Mouse (Mus musculus): ENCODE measurements around the gene Slc12a1. TPM values are rescaled to one million over a fixed set of nuclear protein-coding genes. Genes with fewer than 3 reads are reported as not detected.
"Not testable (repeated sequence)": the region's sequence is repeated elsewhere in the genome, so short reads cannot be mapped to it uniquely, and the experiment has no call there.

Slc12a1 gene
- polyA plus RNA-seq (2015; fragmentation: Nextera tagmentation; extraction: Ambion mirVana), result not detected in 2 replicates

DNA sequence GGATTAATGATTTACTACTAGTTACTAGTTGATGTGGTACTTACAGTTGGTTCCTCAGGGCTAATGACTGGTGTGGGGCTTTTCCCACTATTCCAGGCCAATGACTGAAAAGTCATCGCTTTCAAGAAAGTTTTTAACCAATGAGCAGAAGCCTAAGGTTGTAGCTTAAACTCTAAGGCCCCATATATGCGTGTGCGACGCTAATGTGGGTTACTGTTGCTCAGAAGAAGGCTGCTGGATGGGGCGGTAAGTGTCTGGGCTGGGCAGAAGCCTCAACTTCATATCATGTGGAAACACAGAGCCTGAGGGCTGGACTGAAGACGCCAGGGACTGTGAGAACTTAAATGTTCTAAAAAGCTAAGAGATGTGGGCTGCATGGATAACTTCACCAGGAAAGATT is at the start of gene Slc12a1:
TSS of gene Slc12a1 (plus strand) at position 118 of the 400 bp plus-strand sequence.
- H3K9me3 ChIP-seq (replicated peaks; ENCODE audit: control insufficient read depth, low read length), result no peaks in the 10 kb centered on the region
- H3K27ac ChIP-seq (ENCODE audit: low read length), result no peak within 1 kb of the TSS
- no peak within 1 kb of the TSS for H3K9ac ChIP-seq (ENCODE audit: low read length)
- no peaks in the 10 kb centered on the region for H3K36me3 ChIP-seq (ENCODE audit: control insufficient read depth, insufficient read depth, low read length)
- H3K4me1 ChIP-seq (ENCODE audit: control insufficient read depth, insufficient read depth, low read length), result no peaks in the 10 kb centered on the region
- no peaks in the 10 kb centered on the region for H3K27me3 ChIP-seq (ENCODE audit: control insufficient read depth, insufficient read depth, low read length)
- no peak within 1 kb of the TSS for H3K4me3 ChIP-seq (replicated peaks; ENCODE audit: low read length)
- no peak within 1 kb of the TSS for H3K4me2 ChIP-seq (ENCODE audit: low read depth, low read length)
- WGBS, result 87% methylated on average over 6 of the region's 6 CpGs
- no peak for ATAC-seq (ENCODE audit: insufficient read depth, low FRiP score)

DNA sequence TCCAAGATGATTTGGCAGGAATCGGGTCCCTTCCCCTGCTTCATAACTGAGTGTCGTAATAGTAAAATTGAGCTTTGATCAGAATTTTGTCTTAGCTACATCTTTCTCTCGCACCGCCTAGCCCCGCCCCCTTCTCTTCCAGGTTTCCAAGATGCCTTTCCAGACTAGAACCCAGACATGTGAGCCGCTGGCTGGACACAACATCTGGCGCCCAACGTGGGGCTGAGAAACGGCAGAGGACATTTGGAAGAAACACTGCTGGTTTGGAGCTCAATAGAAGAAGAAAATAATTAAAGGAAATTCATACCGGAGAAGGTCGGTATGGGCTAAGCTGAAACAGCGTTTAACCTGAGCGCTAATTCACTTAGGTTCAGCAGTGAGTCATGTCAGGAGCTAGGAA is 47.8 kb upstream of the Slc12a1 start:
- H3K4me2 ChIP-seq (ENCODE audit: low read depth, low read length); H3K4me3 ChIP-seq (replicated peaks; ENCODE audit: low read length); H3K9me3 ChIP-seq (replicated peaks; ENCODE audit: control insufficient read depth, low read length); H3K9ac ChIP-seq (ENCODE audit: low read length); ATAC-seq (ENCODE audit: insufficient read depth, low FRiP score); H3K27me3 ChIP-seq (ENCODE audit: control insufficient read depth, insufficient read depth, low read length); H3K4me1 ChIP-seq (ENCODE audit: control insufficient read depth, insufficient read depth, low read length); H3K27ac ChIP-seq (ENCODE audit: low read length): not testable (repeated sequence)
- H3K36me3 ChIP-seq (ENCODE audit: control insufficient read depth, insufficient read depth, low read length), result peaks cover 27% of the 10 kb centered on the region
- 97% methylated on average over 13 of the region's 13 CpGs for WGBS

DNA sequence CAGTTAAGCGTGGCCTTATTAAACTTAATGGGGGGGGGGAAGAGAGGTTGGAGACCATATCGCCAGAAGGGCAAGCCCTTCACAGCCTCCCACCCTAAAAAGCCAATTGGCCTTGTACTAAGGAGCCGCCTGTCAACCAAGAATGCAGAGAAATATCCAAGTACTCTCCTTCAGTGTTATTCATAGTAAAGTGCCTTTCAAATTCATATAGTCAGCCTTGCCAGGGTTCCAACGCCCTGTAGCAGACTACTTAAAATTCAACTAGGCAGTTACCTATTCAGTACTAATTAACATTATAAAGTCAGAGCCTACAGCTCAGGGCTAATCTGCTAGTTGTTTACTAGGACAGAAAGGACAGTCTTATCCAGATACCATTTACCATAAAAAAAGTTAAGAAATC is 45.8 kb upstream of the Slc12a1 start:
- H3K4me1 ChIP-seq (ENCODE audit: control insufficient read depth, insufficient read depth, low read length); H3K9ac ChIP-seq (ENCODE audit: low read length); H3K27ac ChIP-seq (ENCODE audit: low read length); H3K27me3 ChIP-seq (ENCODE audit: control insufficient read depth, insufficient read depth, low read length); H3K4me3 ChIP-seq (replicated peaks; ENCODE audit: low read length); ATAC-seq (ENCODE audit: insufficient read depth, low FRiP score); H3K4me2 ChIP-seq (ENCODE audit: low read depth, low read length); H3K9me3 ChIP-seq (replicated peaks; ENCODE audit: control insufficient read depth, low read length): not testable (repeated sequence)
- 96% methylated on average over 4 of the region's 4 CpGs for WGBS
- H3K36me3 ChIP-seq (ENCODE audit: control insufficient read depth, insufficient read depth, low read length), result peaks cover 30% of the 10 kb centered on the region

DNA sequence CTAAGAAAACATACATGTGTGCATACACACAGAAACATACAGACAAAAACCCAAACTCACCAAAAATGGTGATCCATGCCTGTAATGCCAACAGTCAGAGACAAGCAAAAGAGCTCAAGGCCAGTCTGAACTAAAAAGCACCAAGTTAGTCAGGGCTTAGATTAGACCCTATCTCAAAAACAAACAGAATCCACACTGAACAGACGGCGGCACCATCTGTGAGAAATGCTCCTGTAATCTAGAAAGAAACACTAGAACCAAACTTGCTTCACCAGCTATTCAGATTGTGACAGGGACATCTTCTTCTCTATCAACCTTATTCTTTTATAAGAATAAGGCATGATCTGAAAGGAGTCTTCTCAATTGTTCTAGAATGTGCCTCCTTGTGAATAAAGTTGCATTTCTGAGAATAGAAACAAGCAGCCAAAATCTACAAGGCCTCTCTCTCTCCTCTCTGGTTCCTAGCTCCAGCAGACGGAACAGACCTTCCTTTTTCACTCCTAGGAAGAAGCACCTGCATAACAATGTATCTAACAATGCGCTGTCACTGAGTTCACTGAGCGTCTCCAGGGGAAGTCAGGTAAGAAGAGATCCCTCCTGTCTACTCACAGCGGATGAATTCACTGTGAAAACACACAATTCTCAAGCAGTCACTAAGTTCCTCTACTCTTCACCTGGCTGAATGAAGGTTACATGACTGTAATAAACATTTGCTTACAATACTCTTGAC is 32.8 kb upstream of the Slc12a1 start:
- no peak overlapping the region for H3K9ac ChIP-seq (ENCODE audit: low read length)
- ATAC-seq (ENCODE audit: insufficient read depth, low FRiP score), result no peak
- peaks cover 6% of the 10 kb centered on the region; the same call in 1 of the 2 replicates for H3K4me1 ChIP-seq (ENCODE audit: control insufficient read depth, insufficient read depth, low read length)
- no peaks in the 10 kb centered on the region for H3K27me3 ChIP-seq (ENCODE audit: control insufficient read depth, insufficient read depth, low read length)
- 75% methylated on average over 6 of the region's 6 CpGs for WGBS
- H3K36me3 ChIP-seq (ENCODE audit: control insufficient read depth, insufficient read depth, low read length), result no peaks in the 10 kb centered on the region
- no peak overlapping the region for H3K4me2 ChIP-seq (ENCODE audit: low read depth, low read length)
- no peak overlapping the region for H3K4me3 ChIP-seq (replicated peaks; ENCODE audit: low read length)
- no peaks in the 10 kb centered on the region for H3K9me3 ChIP-seq (replicated peaks; ENCODE audit: control insufficient read depth, low read length)
- H3K27ac ChIP-seq (ENCODE audit: low read length), result no peak overlapping the region

DNA sequence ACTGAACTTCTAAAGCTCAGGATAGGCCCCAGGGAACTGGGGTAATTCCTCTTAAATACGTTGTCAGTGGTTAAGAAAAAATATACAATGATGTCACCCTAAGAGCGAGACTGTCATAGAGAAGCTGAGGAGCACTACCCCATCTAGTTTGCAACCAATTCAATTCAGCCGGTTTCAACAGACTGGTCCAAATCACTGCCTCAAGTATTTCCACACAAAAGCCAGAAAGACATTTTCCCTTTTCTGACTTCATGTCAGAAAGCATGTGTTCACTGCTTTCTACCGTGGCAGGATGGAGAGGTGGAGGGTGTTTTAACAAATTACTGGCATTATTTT is 30.0 kb upstream of the Slc12a1 start:
- peak overlapping the region; percentile 82 for H3K27ac ChIP-seq (ENCODE audit: low read length)
- peak overlapping the region; percentile 79 for H3K4me2 ChIP-seq (ENCODE audit: low read depth, low read length)
- WGBS, result 7% methylated on average over 4 of the region's 4 CpGs

DNA sequence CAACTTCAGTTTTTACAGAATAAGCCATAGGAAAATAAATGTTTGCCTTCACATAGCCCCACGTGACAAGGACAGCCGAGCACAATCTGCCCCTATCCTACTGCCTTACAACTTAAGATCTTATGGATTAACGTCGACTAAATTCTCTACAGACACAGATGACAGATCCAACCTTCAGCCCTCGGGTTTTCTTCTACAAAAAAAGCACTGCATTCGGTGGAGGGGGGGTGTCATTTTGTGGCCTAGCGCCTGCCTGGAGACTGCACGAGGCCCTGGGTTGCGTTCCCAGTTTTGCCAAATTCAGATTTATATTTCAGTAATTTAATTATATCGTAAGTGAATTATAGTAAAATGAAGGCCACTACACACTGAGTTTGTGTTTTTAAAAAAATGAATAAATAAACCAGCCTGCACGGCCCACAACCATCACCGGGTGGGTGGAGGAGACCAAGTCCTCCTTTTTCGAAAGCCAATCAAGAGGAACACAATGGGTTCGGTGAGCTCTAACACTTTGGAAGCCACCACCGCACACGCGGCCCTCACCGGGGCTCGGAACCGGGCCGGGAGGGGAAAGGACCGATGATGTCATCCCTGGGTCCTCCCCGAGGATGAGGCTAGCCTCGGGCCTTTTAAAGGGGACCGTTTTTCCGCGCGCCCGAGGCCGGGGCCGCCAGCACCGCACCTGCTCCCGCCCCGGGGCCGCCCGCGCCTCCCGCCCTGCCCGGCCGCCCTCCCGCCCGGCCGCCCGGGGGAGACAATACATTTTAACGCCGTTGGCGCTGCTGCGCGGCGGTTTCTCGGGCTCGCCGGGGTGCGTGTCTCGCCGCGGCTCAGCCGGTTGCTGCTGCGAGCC is 29.5 kb upstream of the Slc12a1 start:
- Histone ChIP-seq H3K36me3 (ENCODE audit: control insufficient read depth, insufficient read depth, low read length) (no peaks in the 10 kb centered on the region), H3K4me3 (replicated peaks; ENCODE audit: low read length) (peak overlapping the region; percentile 77), H3K27ac (ENCODE audit: low read length) (peak overlapping the region; percentile 82), H3K4me1 (ENCODE audit: control insufficient read depth, insufficient read depth, low read length) (peaks cover 6% of the 10 kb centered on the region; the same call in 1 of the 2 replicates), H3K4me2 (ENCODE audit: low read depth, low read length) (peak overlapping the region; percentile 79), H3K27me3 (ENCODE audit: control insufficient read depth, insufficient read depth, low read length) (no peaks in the 10 kb centered on the region), H3K9me3 (replicated peaks; ENCODE audit: control insufficient read depth, low read length) (no peaks in the 10 kb centered on the region), H3K9ac (ENCODE audit: low read length) (peak overlapping the region; percentile 92)
- peak; percentile 78 for ATAC-seq (ENCODE audit: insufficient read depth, low FRiP score)
- under 1% methylated on average over 49 of the region's 59 CpGs for WGBS

More for the DNA sequence above, 30.0 kb upstream of the Slc12a1 start:
- no peaks in the 10 kb centered on the region for H3K36me3 ChIP-seq (ENCODE audit: control insufficient read depth, insufficient read depth, low read length)
- H3K9ac ChIP-seq (ENCODE audit: low read length), result peak overlapping the region; percentile 92
- H3K27me3 ChIP-seq (ENCODE audit: control insufficient read depth, insufficient read depth, low read length), result no peaks in the 10 kb centered on the region
- ATAC-seq (ENCODE audit: insufficient read depth, low FRiP score), result no peak
- H3K9me3 ChIP-seq (replicated peaks; ENCODE audit: control insufficient read depth, low read length), result no peaks in the 10 kb centered on the region
- peak overlapping the region; percentile 77 for H3K4me3 ChIP-seq (replicated peaks; ENCODE audit: low read length)
- peaks cover 6% of the 10 kb centered on the region; the same call in 1 of the 2 replicates for H3K4me1 ChIP-seq (ENCODE audit: control insufficient read depth, insufficient read depth, low read length)

DNA sequence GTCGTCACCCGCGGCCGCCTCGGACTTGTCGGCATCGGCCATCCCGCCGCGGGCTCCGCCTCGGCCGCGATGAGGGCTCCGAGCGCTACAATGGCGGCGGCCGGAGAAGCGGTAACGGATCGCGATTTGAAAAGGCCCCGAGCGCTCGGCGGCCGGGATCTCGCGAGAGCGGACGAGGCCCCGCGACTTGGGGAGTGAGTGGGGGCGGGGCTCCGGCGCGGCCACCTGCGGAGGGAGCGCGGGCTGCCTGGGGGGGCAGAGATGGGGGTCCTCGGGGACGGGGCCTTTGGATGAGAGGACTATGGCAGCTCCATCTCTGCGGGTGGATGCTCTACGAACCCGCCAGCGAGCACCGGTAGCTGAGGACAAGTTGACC is 28.8 kb upstream of the Slc12a1 start, which contains the start of gene Myef2:
TSS of gene Myef2 (minus strand) at position 185 of the 376 bp plus-strand sequence.
- no peaks in the 10 kb centered on the region for H3K9me3 ChIP-seq (replicated peaks; ENCODE audit: control insufficient read depth, low read length)
- 1% methylated on average over 38 of the region's 48 CpGs for WGBS
- H3K4me1 ChIP-seq (ENCODE audit: control insufficient read depth, insufficient read depth, low read length), result peaks cover 6% of the 10 kb centered on the region; the same call in 1 of the 2 replicates
- ATAC-seq (ENCODE audit: insufficient read depth, low FRiP score), result peak; percentile 91
- no peaks in the 10 kb centered on the region for H3K36me3 ChIP-seq (ENCODE audit: control insufficient read depth, insufficient read depth, low read length)
- peak within 1 kb of the TSS; percentile 79 for H3K4me2 ChIP-seq (ENCODE audit: low read depth, low read length)
- peak within 1 kb of the TSS; percentile 77 for H3K4me3 ChIP-seq (replicated peaks; ENCODE audit: low read length)
- H3K9ac ChIP-seq (ENCODE audit: low read length), result peak within 1 kb of the TSS; percentile 92
- H3K27ac ChIP-seq (ENCODE audit: low read length), result peak within 1 kb of the TSS; percentile 82
- no peaks in the 10 kb centered on the region for H3K27me3 ChIP-seq (ENCODE audit: control insufficient read depth, insufficient read depth, low read length)

DNA sequence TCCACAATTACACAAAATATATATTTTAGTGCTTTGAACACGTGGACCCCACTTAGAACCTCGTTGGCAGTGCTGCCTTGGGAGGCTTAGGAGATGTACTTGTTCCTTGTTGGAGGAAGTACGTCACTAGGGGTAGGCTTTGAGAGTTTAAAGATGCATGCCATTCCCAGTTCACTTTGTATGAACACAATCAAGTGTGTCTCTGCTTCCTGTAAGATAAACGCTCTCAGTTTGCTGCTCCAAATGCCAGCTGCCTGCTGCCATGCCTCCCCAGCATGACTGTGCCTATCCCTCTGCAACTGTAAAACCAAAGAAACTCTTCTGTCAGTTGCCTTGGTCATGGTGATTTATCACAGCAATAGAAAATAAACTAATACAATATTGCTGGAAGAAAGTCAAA is 26.5 kb upstream of the Slc12a1 start:
- no peak overlapping the region for H3K4me2 ChIP-seq (ENCODE audit: low read depth, low read length)
- WGBS, result 36% methylated on average over 4 of the region's 4 CpGs
- no peaks in the 10 kb centered on the region for H3K36me3 ChIP-seq (ENCODE audit: control insufficient read depth, insufficient read depth, low read length)
- no peak overlapping the region for H3K4me3 ChIP-seq (replicated peaks; ENCODE audit: low read length)
- no peak overlapping the region for H3K27ac ChIP-seq (ENCODE audit: low read length)
- H3K9ac ChIP-seq (ENCODE audit: low read length), result no peak overlapping the region
- no peak for ATAC-seq (ENCODE audit: insufficient read depth, low FRiP score)
- H3K4me1 ChIP-seq (ENCODE audit: control insufficient read depth, insufficient read depth, low read length), result peaks cover 6% of the 10 kb centered on the region; the same call in 1 of the 2 replicates
- no peaks in the 10 kb centered on the region for H3K27me3 ChIP-seq (ENCODE audit: control insufficient read depth, insufficient read depth, low read length)
- H3K9me3 ChIP-seq (replicated peaks; ENCODE audit: control insufficient read depth, low read length), result no peaks in the 10 kb centered on the region

DNA sequence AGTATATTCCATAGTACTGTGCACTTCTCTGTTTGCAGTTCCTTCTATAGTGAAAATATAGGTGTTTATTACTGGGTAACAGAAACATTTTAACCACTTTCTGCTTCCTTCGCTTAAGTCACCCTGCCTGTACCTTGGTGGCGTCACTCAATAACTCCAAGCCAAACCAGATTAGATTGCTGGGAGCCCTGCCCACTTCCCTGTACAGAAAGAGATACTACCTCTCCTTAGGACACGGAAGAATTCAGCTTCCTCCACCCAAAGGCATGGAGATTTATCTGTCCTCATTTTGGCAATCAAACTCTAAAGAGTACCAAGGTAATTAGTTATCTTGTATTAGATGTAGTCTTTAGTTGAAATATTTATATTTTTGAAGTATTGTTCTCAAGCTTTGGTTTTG is 25.5 kb upstream of the Slc12a1 start:
- H3K4me2 ChIP-seq (ENCODE audit: low read depth, low read length), result no peak overlapping the region
- H3K4me3 ChIP-seq (replicated peaks; ENCODE audit: low read length), result no peak overlapping the region
- WGBS, result 79% methylated on average over 3 of the region's 3 CpGs
- no peaks in the 10 kb centered on the region for H3K27me3 ChIP-seq (ENCODE audit: control insufficient read depth, insufficient read depth, low read length)
- no peaks in the 10 kb centered on the region for H3K36me3 ChIP-seq (ENCODE audit: control insufficient read depth, insufficient read depth, low read length)
- no peak overlapping the region for H3K27ac ChIP-seq (ENCODE audit: low read length)
- no peak for ATAC-seq (ENCODE audit: insufficient read depth, low FRiP score)
- H3K9me3 ChIP-seq (replicated peaks; ENCODE audit: control insufficient read depth, low read length), result no peaks in the 10 kb centered on the region
- peaks cover 3% of the 10 kb centered on the region; the same call in 1 of the 2 replicates for H3K4me1 ChIP-seq (ENCODE audit: control insufficient read depth, insufficient read depth, low read length)
- H3K9ac ChIP-seq (ENCODE audit: low read length), result no peak overlapping the region
